Mouse (Mus musculus) heart, postnatal 14 days (tissue): ENCODE measurements around the gene Lyar. TPM values are rescaled to one million over a fixed set of nuclear protein-coding genes. Genes with fewer than 3 reads are reported as not detected.

Experiments
- DNase-seq, 2 experiments: peaks; one replicate each; pipeline ENCODE4 v3.0.0; 2021 to 2022
- intact Hi-C: fragments of 180-260 bp; cut with DNase I; formaldehyde crosslinking; loops from one replicate; pipeline ENCODE4 v1.15.1; 2025
- total RNA-seq, 2 experiments: library from RNA; stranded (reverse); gene quantifications; 2 replicates each; pipeline ENCODE4 v1.2.3; 2021

Gene Lyar
- total RNA-seq, 2 experiments from 2014 or later, result 13.1 to 13.7 TPM

DNA sequence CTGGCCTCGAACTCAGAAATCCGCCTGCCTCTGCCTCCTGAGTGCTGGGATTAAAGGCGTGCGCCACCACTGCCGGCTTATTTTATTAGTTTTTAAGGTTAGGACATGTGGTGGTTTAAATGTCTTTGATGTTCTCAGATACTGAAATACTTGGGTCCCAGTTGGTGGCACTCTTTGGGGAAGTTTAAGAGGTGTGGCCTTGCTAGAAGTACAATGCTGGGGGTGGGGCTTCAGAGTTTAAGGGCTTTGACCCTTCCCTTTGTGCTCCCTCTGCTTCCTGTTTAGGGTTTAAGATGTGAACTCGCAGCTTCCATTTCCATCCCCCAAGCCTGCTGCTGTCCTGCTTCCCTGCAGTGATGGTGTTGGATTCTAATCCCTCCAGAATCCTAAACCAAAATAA lies 21.7 kb downstream of the Lyar start:
- no peak for DNase-seq
- intact Hi-C loops, result no loop called here

DNA sequence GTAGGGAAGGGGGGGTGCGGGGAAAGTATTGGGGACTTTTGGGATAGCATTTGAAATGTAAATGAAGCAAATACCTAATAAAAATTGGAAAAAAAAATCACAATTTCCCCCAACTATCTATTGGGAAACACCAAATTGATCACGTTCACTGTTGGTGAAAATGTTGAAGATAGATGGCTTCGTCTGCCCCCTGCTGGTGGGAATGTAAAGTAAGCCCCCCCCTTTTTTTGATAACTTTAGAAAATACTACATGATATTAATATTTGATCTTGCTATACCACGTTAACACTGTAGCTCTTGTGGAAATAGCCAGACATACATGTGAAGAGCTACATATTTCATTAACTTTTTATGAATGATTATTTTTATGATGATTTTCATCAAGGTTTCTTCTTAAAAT lies 34.9 kb downstream of the Lyar start:
- no peak for DNase-seq
- intact Hi-C loops, result no loop called here

- intact Hi-C loops, result no loop called here
Observed at GRCm38 (mm10) chr5:38255644-38256043, 35.4 kb downstream of the Lyar start.

DNA sequence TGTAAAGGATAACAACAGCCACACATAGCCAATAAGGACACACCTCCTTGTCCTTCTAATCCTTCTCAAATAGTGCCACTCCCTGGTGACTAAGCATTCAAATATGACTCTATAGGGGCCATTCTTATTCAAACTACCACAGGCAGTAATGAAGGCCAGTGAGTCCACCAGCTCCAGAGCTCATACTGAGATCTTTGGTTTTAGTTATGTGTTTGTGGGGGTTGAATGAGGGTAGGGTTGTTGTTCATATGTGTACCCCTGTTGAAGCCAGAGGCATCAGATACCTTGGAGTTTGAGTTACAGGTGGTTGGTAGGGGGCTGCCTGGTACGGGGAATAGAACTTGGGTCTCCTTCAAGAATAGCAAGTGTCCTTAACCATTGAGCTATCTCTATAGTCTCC lies 36.3 kb downstream of the Lyar start:
- intact Hi-C loops, result no loop called here
- no peak for DNase-seq

More at GRCm38 (mm10) chr5:38255644-38256043, 35.4 kb downstream of the Lyar start:
- no peak for DNase-seq

DNA sequence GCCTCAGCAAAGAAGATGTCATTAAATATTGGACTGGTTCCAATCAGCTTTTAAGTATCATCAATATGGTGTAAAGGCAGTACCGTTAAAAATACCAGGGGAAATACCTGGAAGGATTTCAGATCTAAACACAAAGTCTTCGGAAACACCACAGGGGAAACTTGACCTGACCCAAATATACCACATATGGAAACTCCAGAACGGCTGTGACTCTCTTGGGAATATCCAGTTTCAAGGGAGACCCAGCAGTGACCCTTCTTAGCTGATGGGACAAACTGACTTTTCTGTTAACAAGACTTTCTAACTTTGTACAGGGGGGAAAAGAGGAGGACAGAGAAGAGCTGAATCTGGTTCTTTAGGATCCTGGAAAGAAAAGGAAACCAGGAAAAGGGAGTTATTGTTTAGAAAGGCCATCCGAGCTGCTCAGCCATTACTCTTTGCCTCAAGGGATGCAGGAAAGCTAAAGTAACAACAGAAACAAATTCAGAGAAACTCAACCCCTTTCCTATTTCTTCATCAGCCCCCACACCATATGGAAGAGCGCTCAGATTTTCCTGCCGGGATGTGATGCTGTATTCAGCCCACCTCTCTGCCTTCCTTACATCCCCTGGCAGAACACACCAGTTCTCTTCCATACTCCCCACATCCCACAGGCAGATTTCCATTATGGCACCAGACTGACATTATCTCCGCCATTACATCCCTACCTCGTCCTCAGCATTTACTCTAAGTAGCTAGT lies 37.9 kb downstream of the Lyar start:
- DNase-seq, result no peak
- intact Hi-C loops, result no loop called here

DNA sequence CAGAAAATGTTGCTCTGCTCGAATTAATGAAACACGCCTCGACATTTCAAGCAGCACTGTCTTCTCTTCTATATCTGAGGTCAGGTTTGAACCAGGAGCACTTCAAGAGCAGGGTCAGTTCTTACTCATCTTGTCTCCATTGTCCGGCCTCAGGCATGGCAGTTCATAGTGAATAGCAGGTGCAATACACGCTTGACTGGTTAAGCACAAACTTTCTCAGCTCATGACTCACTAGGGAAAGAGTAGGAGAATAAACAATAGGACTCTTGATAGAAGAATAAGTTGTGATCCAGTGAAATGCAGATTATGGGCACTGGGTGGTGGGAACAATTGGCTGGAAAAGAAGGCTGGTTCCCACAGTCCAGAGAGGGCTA lies 38.5 kb downstream of the Lyar start:
- intact Hi-C loops, result no loop called here
- DNase-seq, result no peak

GRCm38 (mm10) chr5:38259455-38260106 lies 39.3 kb downstream of the Lyar start:
- intact Hi-C loops, result no loop called here
- DNase-seq, result no peak

- intact Hi-C loops, result no loop called here
Observed at GRCm38 (mm10) chr5:38260107-38260682, 39.9 kb downstream of the Lyar start, which contains the start of gene Tmem128. Gene Tmem128, plus strand, starts transcription at chr5:38260185.

DNA sequence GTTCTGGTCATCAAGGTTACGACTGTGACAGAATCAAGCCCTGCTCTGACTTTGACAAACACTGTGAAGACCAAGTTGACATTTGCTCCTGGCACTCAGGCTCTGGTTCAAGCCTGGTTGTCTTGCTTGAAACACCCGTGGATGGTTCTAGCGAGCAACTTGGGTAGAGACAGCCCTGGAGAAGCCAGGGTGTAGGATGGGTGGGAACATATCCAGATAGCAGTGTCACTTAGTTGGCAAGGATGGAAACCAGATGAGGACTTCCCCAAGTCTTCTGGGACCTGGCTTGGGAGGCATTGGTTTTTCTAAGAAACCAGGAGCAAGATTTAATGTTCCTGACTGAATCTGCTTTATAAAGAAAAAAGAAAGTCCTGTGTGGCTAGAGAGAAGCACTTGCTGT lies 50.7 kb downstream of the Lyar start:
- intact Hi-C loops, result no loop called here
- DNase-seq, result no peak

More at GRCm38 (mm10) chr5:38260107-38260682, 39.9 kb downstream of the Lyar start, which contains the start of gene Tmem128:
- peak; percentile 70 to 76 for DNase-seq

GRCm38 (mm10) chr5:38273831-38274230 lies 53.6 kb downstream of the Lyar start:
- intact Hi-C loops, result no loop called here

DNA sequence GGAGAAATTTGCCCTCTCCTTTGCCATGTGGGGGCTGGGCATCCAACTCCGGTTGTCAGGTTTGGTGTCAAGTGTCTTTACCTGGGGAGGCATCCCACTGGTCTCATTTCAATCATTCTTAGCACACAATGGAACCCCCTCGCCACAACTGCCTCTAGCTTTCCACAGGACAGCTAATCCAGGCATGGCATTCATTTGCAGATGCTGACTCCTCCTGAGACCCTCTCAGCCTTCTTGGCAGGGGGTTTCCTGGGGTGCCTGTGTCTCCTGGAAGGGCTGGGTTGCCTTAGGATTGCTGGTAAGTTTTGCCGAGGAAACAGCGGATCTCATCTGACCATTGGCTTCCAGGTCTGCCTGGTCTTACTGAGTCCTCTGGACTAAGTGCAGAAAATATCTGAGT lies 55.5 kb downstream of the Lyar start, which contains the start of gene Otop1:
Gene Otop1, plus strand, starts transcription at position 202 of the 400 bp plus-strand sequence.
- no peak for DNase-seq
- intact Hi-C loops, result no loop called here

More at GRCm38 (mm10) chr5:38273831-38274230, 53.6 kb downstream of the Lyar start:
- DNase-seq, result no peak

DNA sequence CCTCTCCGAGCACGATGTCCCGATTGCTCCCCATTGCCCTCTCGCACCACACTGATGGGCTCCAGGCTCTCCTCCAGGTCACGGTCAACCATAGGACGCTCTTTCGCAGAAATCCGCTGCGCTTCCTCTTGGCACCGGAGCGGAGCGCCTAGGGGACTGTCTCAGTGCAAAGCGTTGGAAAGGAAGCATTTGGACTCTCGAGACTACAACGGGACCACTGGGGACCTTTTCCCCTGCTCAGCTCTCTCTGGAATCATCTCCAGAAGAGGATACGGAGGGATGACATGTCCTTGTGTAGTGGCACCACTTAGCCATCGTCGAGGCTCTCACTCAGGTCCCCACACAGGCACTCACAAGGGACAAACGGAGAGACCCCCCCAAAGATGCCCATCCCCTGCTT lies 56.2 kb downstream of the Lyar start:
- intact Hi-C loops, result no loop called here
- no peak for DNase-seq

DNA sequence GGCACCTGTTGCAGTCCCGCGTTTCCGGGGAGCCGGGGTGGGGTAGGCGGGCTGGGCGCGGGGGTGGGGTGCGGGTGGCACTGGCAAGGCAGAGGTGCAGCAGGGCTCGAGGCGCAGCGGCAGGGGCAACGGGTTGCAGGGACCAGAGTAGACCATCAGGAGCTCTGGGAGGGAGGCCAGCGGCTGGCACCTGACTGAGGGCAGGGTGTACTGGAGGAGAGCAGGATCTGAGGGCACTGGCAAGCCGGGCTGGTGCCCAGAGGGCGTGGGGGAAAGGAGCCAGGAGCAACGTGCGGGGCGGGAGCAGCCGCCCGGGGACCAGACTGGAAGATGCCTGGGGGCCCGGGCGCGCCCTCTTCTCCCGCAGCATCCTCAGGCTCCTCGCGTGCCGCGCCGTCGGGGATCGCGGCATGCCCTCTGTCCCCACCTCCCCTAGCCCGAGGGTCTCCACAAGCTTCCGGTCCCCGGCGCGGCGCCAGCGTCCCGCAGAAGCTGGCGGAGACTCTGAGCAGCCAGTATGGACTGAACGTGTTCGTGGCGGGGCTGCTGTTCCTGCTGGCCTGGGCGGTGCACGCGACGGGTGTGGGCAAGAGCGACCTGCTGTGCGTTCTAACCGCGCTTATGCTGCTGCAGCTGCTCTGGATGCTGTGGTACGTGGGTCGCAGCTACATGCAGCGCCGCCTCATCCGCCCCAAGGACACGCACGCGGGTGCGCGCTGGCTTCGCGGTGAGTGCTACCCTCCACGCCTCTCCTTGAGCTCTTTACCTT lies 57.0 kb downstream of the Lyar start:
- intact Hi-C loops, result no loop called here
- DNase-seq, result no peak

- no peak for DNase-seq
- intact Hi-C loops, result no loop called here
Observed at GRCm38 (mm10) chr5:38277936-38278600, 57.8 kb downstream of the Lyar start.

DNA sequence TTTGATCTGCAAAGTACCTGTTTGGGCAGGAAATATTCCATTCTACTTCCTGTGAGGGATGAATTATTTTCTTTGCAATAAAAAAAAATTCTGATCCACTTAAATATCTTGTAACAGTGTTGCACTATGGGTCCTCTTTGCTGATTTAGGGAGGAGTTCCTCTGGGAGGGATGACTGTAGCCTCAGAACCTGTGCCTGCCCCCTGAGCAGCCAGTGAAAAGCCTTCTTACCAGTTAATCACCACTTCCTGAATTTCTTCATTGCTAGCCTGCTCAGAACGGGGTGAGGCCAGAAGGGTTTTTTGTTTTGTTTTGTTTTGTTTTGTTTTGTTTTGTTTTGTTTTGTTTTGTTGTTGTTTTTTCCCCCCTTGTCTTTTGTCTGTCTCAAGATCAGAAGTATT lies 59.8 kb downstream of the Lyar start:
- intact Hi-C loops, result no loop called here
- DNase-seq, result no peak

Other genes with a start within 250 kb of the Lyar start
- gene Stx18, start 181.7 kb upstream of the Lyar start, total RNA-seq, result 10 to 100 TPM; 17.0 to 17.7 TPM
- gene Nsg1, start 60.6 kb upstream of the Lyar start, total RNA-seq, result 10 to 100 TPM in 1 of 2 experiments, 1 to 10 TPM in 1; 8.8 to 11.9 TPM
- 1 to 10 TPM; 4.8 to 5.5 TPM for gene Zbtb49, start within 50 bp of the Lyar start, total RNA-seq
- gene Tmem128, start 39.7 kb downstream of the Lyar start, total RNA-seq, result 10 to 100 TPM; 15.8 to 16.9 TPM
- gene Otop1, start 55.5 kb downstream of the Lyar start, total RNA-seq, result 1 to 10 TPM in 1 of 2 experiments, not detected in 1; 2.1 TPM
- not detected for gene Drd5, start 98.9 kb downstream of the Lyar start, total RNA-seq